Mouse (Mus musculus): ENCODE results near the gene Cd300e.
A peak's percentile ranks its signal among the peaks of the same experiment; 100 is the strongest.

Gene Cd300e

GRCm38 (mm10) chr11:115062077-115062476, at the start of gene Cd300e:
TSS of gene Cd300e (minus strand) at chr11:115062177.
- DNase-seq: no peak

- DNase-seq: no peak
Measured at GRCm38 (mm10) chr11:115110271-115110670, 48.3 kb upstream of the Cd300e start.

- no peak for DNase-seq
Measured at GRCm38 (mm10) chr11:115108176-115108575, 46.2 kb upstream of the Cd300e start.

- DNase-seq: no peak
Measured at GRCm38 (mm10) chr11:115107403-115107916, 45.5 kb upstream of the Cd300e start.

GRCm38 (mm10) chr11:115106638-115107037, 44.7 kb upstream of the Cd300e start:
- DNase-seq: no peak

GRCm38 (mm10) chr11:115104769-115105563, 43.0 kb upstream of the Cd300e start:
- no peak for DNase-seq

GRCm38 (mm10) chr11:115103470-115104413, 41.8 kb upstream of the Cd300e start:
- DNase-seq: no peak

- no peak for DNase-seq
Measured at GRCm38 (mm10) chr11:115102116-115102515, 40.1 kb upstream of the Cd300e start.

GRCm38 (mm10) chr11:115101615-115102051, 39.7 kb upstream of the Cd300e start:
- no peak for DNase-seq

- no peak for DNase-seq
Measured at GRCm38 (mm10) chr11:115100741-115101140, 38.8 kb upstream of the Cd300e start.

- DNase-seq: no peak
Measured at GRCm38 (mm10) chr11:115100032-115100621, 38.1 kb upstream of the Cd300e start.

GRCm38 (mm10) chr11:115099241-115099840, 37.4 kb upstream of the Cd300e start:
- no peak for DNase-seq

- peak; percentile 93 for DNase-seq
Measured at GRCm38 (mm10) chr11:115098203-115098932, 36.4 kb upstream of the Cd300e start.

- DNase-seq: no peak
Measured at GRCm38 (mm10) chr11:115092140-115092539, 30.2 kb upstream of the Cd300e start.

- no peak for DNase-seq
Measured at GRCm38 (mm10) chr11:115091362-115091901, 29.5 kb upstream of the Cd300e start, which contains the start of gene Rab37. TSS of gene Rab37 (plus strand) at chr11:115091431.

- DNase-seq: no peak
Measured at GRCm38 (mm10) chr11:115089853-115090252, 27.9 kb upstream of the Cd300e start.

GRCm38 (mm10) chr11:115086213-115086612, 24.2 kb upstream of the Cd300e start:
- DNase-seq: no peak

GRCm38 (mm10) chr11:115085064-115085463, 23.1 kb upstream of the Cd300e start:
- peak; percentile 74 for DNase-seq

GRCm38 (mm10) chr11:115084595-115084994, 22.6 kb upstream of the Cd300e start:
- peak; percentile 82 for DNase-seq

- no peak for DNase-seq
Measured at GRCm38 (mm10) chr11:115083376-115084139, 21.6 kb upstream of the Cd300e start.

GRCm38 (mm10) chr11:115082196-115082595, 20.2 kb upstream of the Cd300e start:
- DNase-seq: no peak
